Mouse (Mus musculus) adrenal gland, postnatal 14 days (tissue): Measurements from ENCODE around the gene Sema6d. TPM values are rescaled to one million over a fixed set of nuclear protein-coding genes. Genes with fewer than 3 reads are reported as not detected.

Experiments used
- DNase-seq: peaks from one replicate; pipeline ENCODE4 v3.0.0; 2021; ENCODE audit warnings: mixed read lengths
- total RNA-seq: library from RNA; stranded (reverse); gene quantifications from 2 replicates; pipeline ENCODE4 v1.2.3, GENCODE M21; 2021

The Sema6d gene
- total RNA-seq, 1 experiment from 2014 or later, result 15.2 TPM

DNA sequence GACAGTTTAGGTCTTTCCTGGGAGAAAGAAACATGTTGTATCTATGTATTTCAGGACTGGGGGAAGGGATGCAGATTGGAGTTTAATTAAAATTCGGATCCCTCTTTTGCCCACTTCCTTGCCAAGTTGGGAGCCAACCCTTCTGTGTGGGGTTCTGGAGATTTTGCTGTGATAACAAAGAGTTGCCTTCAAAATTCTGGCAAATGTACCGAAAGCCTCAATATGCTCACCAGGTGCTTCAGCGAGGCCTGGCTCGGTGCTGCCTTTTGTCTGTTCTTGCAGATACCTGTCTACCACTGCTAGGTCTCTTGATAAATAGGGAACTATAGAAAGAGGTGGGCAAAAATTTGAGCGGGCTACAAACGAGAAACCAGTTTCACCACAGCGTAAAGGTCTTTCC, 563.4 kb downstream of the Sema6d start:
- DNase-seq, result no peak

GRCm38 (mm10) chr2:124657358-124657757, 567.6 kb downstream of the Sema6d start:
- DNase-seq, result no peak

GRCm38 (mm10) chr2:124658374-124658773, 568.6 kb downstream of the Sema6d start:
- DNase-seq, result no peak

- DNase-seq, result no peak
Measured at GRCm38 (mm10) chr2:124659601-124660000, 569.8 kb downstream of the Sema6d start.

GRCm38 (mm10) chr2:124660686-124661085, 570.9 kb downstream of the Sema6d start:
- DNase-seq, result peak; percentile 56

DNA sequence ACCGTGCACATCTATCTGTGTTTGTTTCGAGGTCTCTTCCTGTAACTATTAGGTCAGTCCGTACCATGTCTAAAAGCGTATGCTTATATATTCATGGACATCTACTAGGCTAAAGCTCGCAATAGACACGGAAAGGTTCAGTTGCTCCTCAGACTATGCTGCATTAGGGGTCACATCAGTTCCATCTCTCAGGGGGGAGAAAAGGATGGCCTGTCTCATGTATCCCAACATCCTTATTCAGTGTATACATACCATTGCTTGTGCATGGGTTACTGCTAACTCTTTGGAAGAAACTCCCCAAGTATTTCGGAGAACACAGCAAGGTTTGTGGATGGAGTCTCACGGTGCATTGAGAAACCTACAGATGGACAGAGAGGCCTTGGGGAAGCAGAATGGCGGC, 571.5 kb downstream of the Sema6d start:
- no peak for DNase-seq

DNA sequence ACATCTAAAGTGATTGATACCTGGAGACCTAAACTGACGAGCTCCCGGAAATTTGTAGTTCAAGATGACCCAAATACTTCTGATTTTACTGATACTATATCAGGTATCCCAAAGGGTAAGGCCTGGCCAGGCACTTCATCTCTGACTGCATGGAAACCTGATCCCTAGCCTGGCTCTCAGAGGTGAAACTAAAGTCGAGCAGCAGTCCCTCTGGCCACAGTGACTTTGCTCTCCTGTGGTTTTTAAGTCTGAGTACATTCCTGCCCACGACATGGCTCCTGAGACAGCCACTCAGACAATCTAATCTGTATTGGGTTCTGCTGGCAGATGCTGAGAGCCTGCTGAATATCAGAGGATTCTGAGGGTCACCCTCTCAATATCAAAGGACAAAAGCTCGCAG, 572.5 kb downstream of the Sema6d start:
- DNase-seq, result no peak

DNA sequence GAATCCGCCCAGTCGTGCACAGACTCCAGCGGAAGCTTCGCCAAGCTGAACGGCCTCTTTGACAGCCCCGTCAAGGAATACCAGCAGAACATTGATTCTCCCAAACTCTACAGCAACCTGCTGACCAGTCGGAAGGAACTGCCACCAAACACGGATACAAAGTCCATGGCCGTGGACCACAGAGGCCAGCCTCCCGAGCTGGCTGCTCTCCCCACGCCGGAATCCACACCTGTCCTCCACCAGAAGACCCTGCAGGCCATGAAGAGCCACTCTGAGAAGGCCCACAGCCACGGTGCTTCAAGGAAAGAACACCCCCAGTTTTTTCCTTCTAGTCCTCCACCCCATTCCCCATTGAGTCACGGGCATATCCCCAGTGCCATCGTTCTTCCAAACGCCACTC, 574.4 kb downstream of the Sema6d start:
- no peak for DNase-seq

- DNase-seq, result no peak
Measured at GRCm38 (mm10) chr2:124668431-124668830, 578.7 kb downstream of the Sema6d start.

DNA sequence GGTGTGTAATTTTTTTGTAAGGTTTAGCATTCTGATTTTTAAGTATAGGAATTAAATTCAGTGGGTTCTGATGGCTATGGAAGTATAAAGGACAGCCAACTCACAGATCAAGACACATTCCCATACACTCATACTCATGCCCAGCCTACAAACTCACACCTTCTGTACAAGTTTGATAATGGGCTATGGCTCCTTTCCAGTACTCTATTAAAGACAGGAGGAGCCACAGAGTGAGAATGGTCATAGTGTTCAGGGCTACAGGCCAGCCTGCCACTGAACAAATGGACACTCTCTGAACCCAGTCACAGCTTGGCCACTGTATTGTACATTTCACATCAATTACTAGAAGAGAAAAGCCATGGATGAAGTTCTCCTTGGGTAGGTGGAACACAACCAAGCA, 583.3 kb downstream of the Sema6d start:
- no peak for DNase-seq

- no peak for DNase-seq
Measured at GRCm38 (mm10) chr2:124684481-124684901, 594.7 kb downstream of the Sema6d start.

DNA sequence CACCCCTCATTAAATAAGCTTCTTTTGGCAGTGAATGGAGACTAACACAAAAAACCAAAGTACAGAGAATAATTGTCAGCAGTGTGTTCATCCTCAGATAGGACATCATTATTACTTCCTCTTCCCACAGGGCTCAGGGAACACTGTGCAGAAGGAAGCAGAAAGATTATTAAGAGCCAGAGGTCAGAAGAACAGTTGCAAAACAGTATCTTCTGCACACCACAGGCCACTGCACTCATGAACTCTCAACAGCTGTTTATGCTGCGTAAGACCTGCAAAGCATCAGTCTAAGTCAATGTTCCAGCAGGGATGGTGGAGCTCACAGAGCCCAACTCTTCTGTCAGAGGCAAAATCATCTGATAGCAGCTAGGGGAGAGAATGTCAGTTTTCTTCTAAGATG, 600.6 kb downstream of the Sema6d start:
- no peak for DNase-seq

DNA sequence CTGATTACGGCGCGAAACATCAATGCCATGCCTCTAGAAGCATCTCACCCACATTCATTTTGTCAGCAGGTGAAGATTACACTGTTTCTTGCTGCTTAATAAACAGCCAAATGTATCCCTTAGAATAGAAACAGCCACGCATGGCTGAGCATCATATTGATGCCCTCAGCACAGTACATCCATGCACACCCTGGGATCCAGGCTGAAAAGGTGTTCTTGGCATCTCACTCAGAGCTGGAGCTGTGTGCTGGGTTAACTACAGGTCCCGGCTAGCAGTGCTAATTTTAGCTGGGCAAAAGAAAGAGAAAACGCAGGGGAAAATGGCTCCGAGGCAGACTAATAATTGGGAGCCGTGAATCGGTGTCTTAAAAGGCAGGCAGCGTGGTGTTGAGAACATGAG, 612.9 kb downstream of the Sema6d start:
- no peak for DNase-seq

GRCm38 (mm10) chr2:124704922-124705321, 615.2 kb downstream of the Sema6d start:
- no peak for DNase-seq

GRCm38 (mm10) chr2:124705806-124706205, 616.0 kb downstream of the Sema6d start:
- no peak for DNase-seq

GRCm38 (mm10) chr2:124706896-124707295, 617.1 kb downstream of the Sema6d start:
- no peak for DNase-seq
